Mouse (Mus musculus) liver, postnatal 0 days (tissue): ENCODE data around the gene Acads.

Experiments used
- CTCF ChIP-seq: sonication (generic); IDR thresholded peaks from 2 replicates; pipeline ENCODE4 v1.5.1; 2016; ENCODE audit warnings: antibody characterized with exemption, low read depth
- EP300 ChIP-seq: IDR thresholded peaks from 2 replicates; pipeline ENCODE4 v1.6.1; 2016; ENCODE audit warnings: antibody characterized with exemption, low read depth, mild to moderate bottlenecking

- TF ChIP-seq CTCF (no peak), EP300 (no peak)
Measured at GRCm38 (mm10) chr5:115126578-115127312, 7.6 kb upstream of the Acads start.
